Mouse (Mus musculus) cortical plate, adult 2 months (tissue): ENCODE data around the gene Cfap97d1.

Experiments used
- CTCF ChIP-seq: fragments of 200-500 bp; IDR thresholded peaks from 2 replicates; pipeline ENCODE4 v1.5.1; 2011; ENCODE audit warnings: mild to moderate bottlenecking, control low read depth, low read length; ENCODE audit not compliant: insufficient read depth; ENCODE audit errors: extremely low read depth
- POLR2A ChIP-seq: fragments of 200-500 bp; IDR thresholded peaks from 2 replicates; pipeline ENCODE4 v1.6.1; 2011; ENCODE audit warnings: mild to moderate bottlenecking, low read length, control low read depth; ENCODE audit not compliant: insufficient read depth; ENCODE audit errors: extremely low read depth

DNA sequence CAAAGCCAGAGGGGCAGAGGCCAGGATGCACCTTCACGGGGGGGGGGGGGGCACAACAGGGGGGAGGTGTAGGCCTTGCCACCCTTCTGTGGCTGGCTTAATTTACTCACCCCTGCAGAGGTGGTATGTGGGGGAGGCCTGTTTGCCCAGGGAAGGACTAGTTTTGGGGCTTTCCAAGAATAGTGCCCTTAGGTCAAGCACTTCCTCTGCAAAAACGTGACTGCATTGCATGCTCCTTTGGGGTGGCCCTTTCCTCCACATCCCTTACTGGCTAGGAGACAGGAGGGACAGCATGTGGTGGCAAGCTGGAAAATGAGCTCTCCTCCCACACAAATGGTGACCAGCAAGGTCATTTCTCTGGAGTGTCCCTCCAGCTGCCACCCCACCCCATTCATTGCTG lies 18.5 kb upstream of the Cfap97d1 start:
- TF ChIP-seq POLR2A (no peak), CTCF (no peak)
